Mouse (Mus musculus): ENCODE measurements around the gene Ehd2.

The Ehd2 gene

DNA sequence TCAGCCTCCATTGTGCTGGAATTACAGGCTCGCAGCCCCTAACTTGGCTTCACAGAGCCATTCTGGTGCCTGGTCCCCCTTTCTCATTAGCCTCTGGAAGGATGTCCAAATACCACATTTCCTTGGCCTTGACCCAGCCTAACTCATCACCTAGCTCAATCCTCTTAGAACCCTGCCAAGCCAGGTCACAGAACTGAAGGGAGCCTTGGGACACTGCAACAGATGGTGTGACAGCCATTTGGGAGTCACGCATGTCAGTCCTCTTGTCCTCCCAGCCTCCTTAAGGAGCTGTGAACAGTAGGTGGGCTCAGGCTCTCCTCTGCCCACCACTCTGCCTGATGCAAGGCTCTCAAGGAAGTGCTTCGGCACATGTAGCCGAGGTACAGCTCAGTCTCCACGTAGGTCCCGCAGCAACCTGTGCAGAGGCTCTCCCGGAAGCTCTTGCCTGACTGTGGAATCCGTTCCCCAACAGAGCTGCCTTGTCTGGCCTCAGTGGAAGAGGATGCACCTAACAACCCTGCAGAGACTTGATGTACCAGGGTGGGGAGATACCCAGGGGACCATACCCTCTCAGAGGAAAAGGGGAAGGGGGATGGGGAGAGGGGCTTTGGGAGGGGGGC is 59.3 kb downstream of the Ehd2 start:
- DNase-seq (ENCODE audit: low spot score in 2 of 2) = no peak

- DNase-seq (ENCODE audit: low spot score in 2 of 2) = no peak
Observed at GRCm38 (mm10) chr7:15906602-15907001, 60.8 kb downstream of the Ehd2 start.

DNA sequence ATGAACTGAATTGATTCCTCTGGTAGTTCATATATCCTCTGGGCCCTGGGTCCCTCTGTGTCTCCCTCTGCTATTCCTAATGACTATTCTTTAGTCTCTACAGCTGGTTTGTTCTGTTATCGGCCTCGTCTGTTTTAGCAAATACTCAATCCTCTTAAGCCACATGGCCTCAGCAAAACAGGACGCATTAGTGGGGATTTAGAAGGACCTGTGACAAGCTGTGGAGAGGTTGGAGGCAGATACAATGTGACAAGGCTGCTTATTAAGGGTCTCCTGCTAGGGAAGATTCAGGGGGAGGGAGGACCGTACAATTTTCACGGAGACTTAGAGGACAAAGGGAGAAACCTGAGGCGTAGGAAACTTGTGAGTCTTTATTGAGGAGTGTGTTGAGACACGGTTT is 61.5 kb downstream of the Ehd2 start:
- no peak for DNase-seq (ENCODE audit: low spot score in 2 of 2)

DNA sequence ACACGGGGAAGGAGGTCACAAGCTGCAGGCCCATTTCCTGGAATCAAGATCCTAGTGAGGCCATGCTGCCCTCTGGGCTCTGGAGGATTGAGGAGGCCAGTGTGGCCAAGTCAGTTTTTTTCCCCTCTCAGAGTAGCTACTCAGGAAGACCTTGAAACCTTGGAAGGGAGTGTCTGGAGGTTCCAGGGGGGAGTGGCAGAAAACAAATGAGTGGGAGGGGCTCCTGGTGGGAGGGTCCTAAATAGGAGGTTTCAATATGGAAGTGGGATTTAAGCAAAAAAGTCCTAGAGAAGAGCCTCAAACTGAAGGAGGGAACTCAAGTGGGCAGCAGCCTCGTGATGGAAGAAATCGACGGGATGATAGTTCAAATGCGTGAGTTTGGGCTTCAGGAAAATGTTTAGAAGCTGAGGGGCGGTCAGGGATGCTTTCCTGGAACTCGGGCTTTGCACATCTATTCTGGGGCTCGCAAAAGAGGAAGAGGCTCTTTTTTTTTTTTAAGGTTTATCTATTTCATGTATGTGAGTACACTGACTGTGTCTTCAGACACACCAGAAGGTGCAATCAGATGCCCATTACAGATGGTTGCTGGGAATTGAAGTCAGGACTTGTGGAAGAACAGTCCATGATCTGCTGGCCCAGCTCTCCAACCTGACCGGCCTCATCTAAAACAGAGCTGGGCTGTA is 65.9 kb downstream of the Ehd2 start:
- DNase-seq (ENCODE audit: low spot score in 2 of 2) = no peak
